Mouse (Mus musculus) ES-E14 (cell line): ENCODE data around the gene Trim2.

Source experiments
- CHD2 ChIP-seq: IDR thresholded peaks from 2 replicates; pipeline ENCODE4 v1.6.1; 2014; ENCODE audit warnings: mild to moderate bottlenecking, low read depth, low read length, inconsistent platforms
- HCFC1 ChIP-seq: IDR thresholded peaks from 2 replicates; pipeline ENCODE4 v1.6.1; 2012; ENCODE audit warnings: low read length, inconsistent platforms, borderline replicate concordance; ENCODE audit not compliant: insufficient read depth
- MAFK ChIP-seq: IDR thresholded peaks from 2 replicates; pipeline ENCODE4 v1.6.1; 2014; ENCODE audit warnings: mild to moderate bottlenecking, low read depth, low read length, inconsistent platforms; ENCODE audit not compliant: insufficient read depth
- ZC3H11A ChIP-seq: IDR thresholded peaks from 2 replicates; pipeline ENCODE4 v1.6.1; 2012; ENCODE audit warnings: low read depth, mild to moderate bottlenecking, inconsistent platforms, low read length, borderline replicate concordance
- ZNF384 ChIP-seq: IDR thresholded peaks from 2 replicates; pipeline ENCODE4 v1.6.1; 2012; ENCODE audit warnings: low read depth, low read length, inconsistent platforms

DNA sequence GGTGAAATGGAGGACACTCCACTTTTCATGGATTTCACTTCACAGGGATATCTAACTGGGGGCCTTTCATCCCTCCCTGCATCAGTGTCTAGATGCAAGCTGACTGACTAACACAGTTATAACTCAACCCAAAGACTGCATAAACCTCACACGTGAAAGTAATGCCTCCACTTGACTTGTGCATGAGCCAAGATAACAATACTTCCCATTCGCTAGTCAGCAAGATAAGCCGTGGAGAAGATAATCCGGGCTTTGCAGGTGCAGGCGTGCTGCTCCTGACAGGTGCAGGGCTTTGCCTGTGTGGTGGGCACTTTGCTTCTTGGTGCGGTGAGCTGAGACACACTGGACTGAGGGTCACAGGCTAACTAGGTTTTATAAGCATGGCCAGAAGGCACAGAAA is 74.4 kb downstream of the Trim2 start:
- TF ChIP-seq HCFC1 (no peak), MAFK (no peak), ZC3H11A (no peak), CHD2 (no peak), ZNF384 (no peak)
